Mouse (Mus musculus): ENCODE results near the gene Klhl29.

Klhl29 gene

GRCm38 (mm10) chr12:5125907-5126306 is 249.6 kb downstream of the Klhl29 start:
- DNase-seq (ENCODE audit: low spot score) = no peak

GRCm38 (mm10) chr12:5122972-5123371 is 252.5 kb downstream of the Klhl29 start:
- DNase-seq (ENCODE audit: low spot score) = no peak

DNA sequence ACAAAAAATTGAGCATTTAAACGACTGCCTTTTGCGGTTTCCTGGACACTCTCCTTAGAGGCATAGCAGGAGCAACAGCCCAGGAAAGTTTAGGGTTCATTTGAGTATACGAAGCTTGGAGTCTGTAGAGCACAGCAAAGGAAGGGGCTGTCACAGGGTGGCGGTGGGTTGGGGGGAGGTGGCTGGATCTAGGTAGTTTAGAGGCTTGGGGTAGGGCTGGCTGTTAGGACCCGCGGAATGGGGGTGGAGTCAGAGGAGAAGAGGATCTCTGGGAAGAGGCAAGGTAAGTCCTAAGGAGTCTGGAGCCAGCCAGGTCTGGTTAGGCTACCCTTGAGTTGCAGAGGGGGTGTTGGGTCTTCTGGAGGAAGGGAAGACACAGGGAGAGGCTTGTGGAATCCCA is 255.2 kb downstream of the Klhl29 start:
- DNase-seq (ENCODE audit: low spot score) = no peak

- peak; percentile 91 for DNase-seq (ENCODE audit: low spot score)
Observed at GRCm38 (mm10) chr12:5119726-5120125, 255.8 kb downstream of the Klhl29 start.

- DNase-seq (ENCODE audit: low spot score) = no peak
Observed at GRCm38 (mm10) chr12:5119286-5119685, 256.2 kb downstream of the Klhl29 start.

GRCm38 (mm10) chr12:5116605-5117004 is 258.9 kb downstream of the Klhl29 start:
- no peak for DNase-seq (ENCODE audit: low spot score)

DNA sequence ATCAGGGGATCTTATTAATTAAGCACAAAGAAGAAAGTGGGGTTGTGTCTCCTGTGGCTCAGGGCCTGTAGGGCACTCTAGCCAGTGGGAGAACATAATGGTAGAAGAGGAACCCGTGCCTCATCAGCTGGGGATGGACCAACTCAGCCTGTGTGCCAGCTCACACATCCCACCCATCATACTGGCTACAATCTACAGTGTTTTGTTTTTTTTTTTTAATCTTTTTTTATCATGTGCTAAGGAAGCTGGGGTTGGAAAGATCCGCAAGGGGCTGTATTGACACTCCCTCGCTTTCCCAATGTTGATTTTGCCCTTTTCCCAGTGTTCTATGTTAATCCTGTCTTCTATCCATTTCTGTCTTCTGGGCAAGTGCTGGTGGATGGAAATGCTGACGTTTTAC is 260.9 kb downstream of the Klhl29 start:
- no peak for DNase-seq (ENCODE audit: low spot score)

- no peak for DNase-seq (ENCODE audit: low spot score)
Observed at GRCm38 (mm10) chr12:5111343-5111742, 264.1 kb downstream of the Klhl29 start.

DNA sequence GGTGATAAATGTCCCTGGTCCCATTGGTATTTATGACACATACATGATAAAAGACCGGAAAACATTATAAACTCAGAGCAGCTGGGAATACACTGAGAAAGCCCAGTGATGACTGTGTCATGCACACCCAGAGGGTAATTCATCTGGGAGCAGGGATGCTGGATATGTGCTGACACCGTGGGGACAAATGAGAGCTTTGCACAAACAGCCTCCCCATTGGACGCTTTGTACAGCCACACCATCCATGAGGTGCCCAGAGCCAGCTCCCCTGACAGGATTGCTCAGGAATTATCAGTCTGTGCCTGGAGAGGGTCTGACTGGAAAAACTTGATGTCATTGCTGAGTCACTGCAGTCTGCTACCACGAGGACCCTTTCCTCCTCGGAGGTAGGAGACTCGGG is 266.9 kb downstream of the Klhl29 start:
- DNase-seq (ENCODE audit: low spot score) = no peak

DNA sequence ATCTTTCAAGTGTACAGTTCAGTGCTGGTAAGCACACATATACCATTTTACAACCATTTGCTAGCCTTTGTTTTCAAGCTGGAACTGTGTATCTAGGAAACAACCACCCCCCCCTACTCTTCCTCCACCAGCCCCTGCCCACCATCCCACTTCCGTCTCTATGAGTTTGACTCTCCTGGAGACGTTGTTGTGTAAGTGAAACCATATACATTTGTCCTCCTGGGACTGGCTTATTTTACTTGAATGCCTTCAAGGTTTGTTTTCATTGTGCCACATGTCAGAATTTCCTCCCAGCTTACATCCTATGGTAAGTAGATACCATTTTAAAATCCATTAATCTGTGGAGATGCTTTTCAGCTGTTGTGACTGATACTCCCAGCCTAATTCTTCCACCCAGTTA is 267.7 kb downstream of the Klhl29 start:
- no peak for DNase-seq (ENCODE audit: low spot score)

- DNase-seq (ENCODE audit: low spot score) = no peak
Observed at GRCm38 (mm10) chr12:5104422-5105052, 270.9 kb downstream of the Klhl29 start.

GRCm38 (mm10) chr12:5101411-5102024 is 274.0 kb downstream of the Klhl29 start:
- DNase-seq (ENCODE audit: low spot score) = peak; percentile 10

DNA sequence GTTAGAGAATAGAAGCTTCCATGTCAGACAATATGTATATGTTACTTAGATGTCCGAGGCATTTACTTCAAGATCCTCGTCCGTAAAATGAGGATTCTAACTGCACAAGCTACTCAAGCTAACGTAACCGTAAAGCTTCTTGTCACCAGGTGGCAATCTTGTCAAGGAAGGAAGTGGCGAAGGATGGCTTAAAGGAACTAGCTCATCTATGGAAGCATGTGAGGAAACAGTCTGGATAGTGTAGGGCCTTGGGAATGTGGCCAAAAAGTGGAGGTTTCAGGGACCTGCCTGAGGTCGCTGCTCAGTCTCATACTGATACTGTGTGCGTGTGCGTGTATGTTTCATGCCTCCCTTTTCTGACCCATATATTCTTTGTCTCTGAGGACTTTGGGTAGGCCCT is 275.9 kb downstream of the Klhl29 start:
- no peak for DNase-seq (ENCODE audit: low spot score)

DNA sequence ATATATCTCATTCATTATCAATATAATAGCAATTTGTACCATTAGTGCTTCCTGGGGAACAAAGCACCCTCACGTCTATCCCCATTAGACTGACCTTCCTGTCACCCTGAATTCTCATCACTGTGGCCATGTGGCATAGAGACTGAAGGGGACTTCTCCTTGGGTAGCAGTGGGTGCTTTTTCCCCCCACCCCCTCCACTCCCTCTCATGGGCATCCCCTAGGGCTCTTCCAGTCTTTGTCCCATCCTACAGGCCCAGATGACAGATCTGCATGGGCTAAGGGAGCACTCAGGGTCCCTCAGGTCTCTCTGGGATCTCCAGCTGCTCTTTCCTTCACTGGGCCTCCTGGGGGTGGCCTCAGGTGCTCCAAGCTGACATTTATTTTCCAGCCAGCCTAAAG is 286.8 kb downstream of the Klhl29 start:
- no peak for DNase-seq (ENCODE audit: low spot score)

GRCm38 (mm10) chr12:5087787-5088519 is 287.5 kb downstream of the Klhl29 start:
- DNase-seq (ENCODE audit: low spot score) = no peak

DNA sequence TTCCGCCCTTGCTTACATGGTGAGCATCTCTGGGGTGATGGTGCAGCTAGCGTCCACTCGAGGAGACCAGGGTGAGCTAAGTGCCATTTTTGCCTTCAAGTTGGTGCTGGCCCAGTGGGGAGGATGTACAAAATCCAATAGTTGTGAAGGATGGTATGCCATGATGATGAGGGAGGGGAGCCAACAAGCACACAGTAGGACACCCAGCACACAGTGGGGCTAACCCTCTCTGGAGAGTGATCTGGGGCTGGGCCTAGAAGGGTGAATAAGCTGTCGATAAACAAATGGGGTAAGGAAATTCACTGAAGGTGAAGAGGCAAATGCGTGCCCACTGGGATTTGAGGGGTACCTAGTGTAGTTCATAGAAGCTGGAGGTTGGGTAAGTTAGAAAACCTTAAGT is 290.8 kb downstream of the Klhl29 start:
- DNase-seq (ENCODE audit: low spot score) = no peak

GRCm38 (mm10) chr12:5081480-5081879 is 294.0 kb downstream of the Klhl29 start:
- DNase-seq (ENCODE audit: low spot score) = no peak

GRCm38 (mm10) chr12:5073191-5073590 is 302.3 kb downstream of the Klhl29 start:
- no peak for DNase-seq (ENCODE audit: low spot score)

- DNase-seq (ENCODE audit: low spot score) = no peak
Observed at GRCm38 (mm10) chr12:5070131-5070530, 305.4 kb downstream of the Klhl29 start.

GRCm38 (mm10) chr12:5067590-5067989 is 307.9 kb downstream of the Klhl29 start:
- DNase-seq (ENCODE audit: low spot score) = no peak

DNA sequence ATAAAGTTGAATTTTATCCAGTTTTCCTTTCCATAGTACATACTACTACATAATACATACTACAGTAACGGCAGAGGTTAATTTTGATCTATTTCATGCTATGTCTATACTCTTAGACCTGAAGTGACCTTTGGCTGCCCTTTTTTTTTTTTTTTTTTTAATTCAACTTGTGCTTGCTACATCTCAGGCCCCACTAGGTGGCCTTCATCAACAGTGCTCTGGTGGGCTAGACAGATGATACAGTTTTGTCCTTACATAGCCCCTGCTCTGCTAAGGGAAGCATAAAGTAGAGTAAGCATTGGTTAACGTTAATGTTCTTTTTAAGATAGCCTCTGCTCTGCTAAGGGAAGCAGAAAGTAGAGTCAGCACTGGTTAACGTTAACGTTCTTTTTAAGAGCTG is 327.4 kb downstream of the Klhl29 start:
- no peak for DNase-seq (ENCODE audit: low spot score)

DNA sequence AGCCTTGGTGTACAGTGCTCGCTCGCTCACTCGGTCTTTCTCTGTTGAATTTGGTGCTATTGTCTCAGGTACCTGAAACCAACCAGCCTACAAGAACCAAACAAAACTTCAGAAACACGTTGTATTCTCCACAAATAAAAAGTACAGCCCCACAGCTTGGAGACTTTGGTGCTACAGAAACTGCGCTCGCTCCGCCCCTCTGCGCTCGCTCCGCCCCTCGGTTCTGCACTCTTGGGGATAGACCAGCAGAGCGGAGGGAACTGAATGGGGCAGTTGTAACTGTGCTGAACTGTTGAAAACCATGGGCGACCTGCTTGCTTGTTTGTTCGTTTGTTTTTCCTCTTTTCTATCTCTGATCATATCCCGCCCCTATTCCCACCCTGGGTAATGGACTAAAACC is 331.3 kb downstream of the Klhl29 start:
- DNase-seq (ENCODE audit: low spot score) = no peak

GRCm38 (mm10) chr12:5038008-5038407 is 337.5 kb downstream of the Klhl29 start:
- no peak for DNase-seq (ENCODE audit: low spot score)

Measured in testis, postnatal 14 days (tissue).